Mouse (Mus musculus): ENCODE measurements around the gene Nemp1. TPM values are rescaled to one million over a fixed set of nuclear protein-coding genes. Genes with fewer than 3 reads are reported as not detected.
A peak's percentile ranks its signal among the peaks of the same experiment; 100 is the strongest.

Nemp1 gene
- 4.8 and 5.8 TPM in 2 replicates for polyA plus RNA-seq (2015; fragmentation: Nextera tagmentation; extraction: Ambion mirVana)

DNA sequence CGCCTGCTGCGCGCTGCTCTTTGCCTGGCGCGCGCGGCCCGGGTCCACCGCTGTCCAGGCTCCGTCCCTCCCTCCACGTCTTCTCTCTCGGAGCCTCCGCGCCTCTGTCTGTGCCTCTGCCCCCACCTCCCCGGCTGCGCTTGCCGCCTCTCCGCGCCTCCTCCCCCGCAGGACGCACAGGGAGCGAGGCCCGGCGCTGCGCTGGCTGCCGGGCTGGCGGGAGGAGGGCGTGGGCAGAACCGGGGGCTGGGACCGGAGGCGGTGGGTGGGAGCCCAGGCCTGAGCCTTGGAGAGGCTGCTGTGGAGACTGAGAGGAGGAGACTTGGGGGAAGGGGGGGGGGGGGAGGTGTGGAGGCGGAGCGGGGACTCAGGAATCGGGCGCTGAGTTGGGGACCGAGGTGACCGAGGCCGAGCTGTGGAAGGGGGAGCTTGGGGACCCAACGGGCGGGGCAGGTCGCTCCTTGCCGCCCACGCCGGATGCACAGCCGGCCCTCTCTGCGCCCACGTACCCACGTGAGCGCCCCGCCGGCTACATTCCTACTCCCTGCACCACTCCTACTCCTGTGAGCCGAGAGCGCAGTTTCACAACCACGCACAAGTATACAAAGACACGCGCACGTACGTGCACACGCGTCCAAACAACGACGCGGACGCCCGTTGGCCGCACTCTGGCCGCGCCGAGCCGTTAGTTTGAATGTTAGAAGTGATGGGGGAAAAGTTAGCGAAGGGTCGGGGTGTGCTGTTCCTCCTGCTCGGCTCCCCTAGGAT, at the start of gene Nemp1:
TSS of gene Nemp1 (plus strand) at position 401 of the 768 bp plus-strand sequence.
- Histone ChIP-seq H3K4me1 (peaks cover 59% of the 10 kb centered on the region), H3K27me3 (peaks cover 50% of the 10 kb centered on the region), H3K27ac (replicated peaks) (peak within 1 kb of the TSS; percentile 76), H3K9me3 (no peaks in the 10 kb centered on the region), H3K36me3 (no peaks in the 10 kb centered on the region), H3K4me2 (replicated peaks) (peak within 1 kb of the TSS; percentile 88), H3K9ac (replicated peaks) (peak within 1 kb of the TSS; percentile 63), H3K4me3 (peak within 1 kb of the TSS; percentile 64)
- peak; percentile 63 for ATAC-seq (replicated peaks)
- under 1% methylated on average over 68 of the region's 73 CpGs for WGBS

GRCm38 (mm10) chr10:127617294-127617693, 49.4 kb upstream of the Nemp1 start:
- Histone ChIP-seq H3K27ac (replicated peaks) (no peak overlapping the region), H3K27me3 (no peaks in the 10 kb centered on the region), H3K4me2 (replicated peaks) (peak overlapping the region; percentile 11; the same call in 1 of the 2 replicates), H3K36me3 (peaks cover 9% of the 10 kb centered on the region; the same call in 1 of the 2 replicates), H3K9ac (replicated peaks) (no peak overlapping the region), H3K4me3 (no peak overlapping the region), H3K4me1 (peaks cover 71% of the 10 kb centered on the region), H3K9me3 (no peaks in the 10 kb centered on the region)
- WGBS: 70% methylated on average over 4 of the region's 4 CpGs
- no peak for ATAC-seq (replicated peaks)

- H3K9ac ChIP-seq (replicated peaks): no peak overlapping the region
- no peaks in the 10 kb centered on the region for H3K27me3 ChIP-seq
- peaks cover 72% of the 10 kb centered on the region for H3K4me1 ChIP-seq
- no peaks in the 10 kb centered on the region for H3K9me3 ChIP-seq
- no peak overlapping the region for H3K27ac ChIP-seq (replicated peaks)
- WGBS: 56% methylated on average over 6 of the region's 6 CpGs
- H3K36me3 ChIP-seq: peaks cover under 1% of the 10 kb centered on the region; the same call in 1 of the 2 replicates
- no peak for ATAC-seq (replicated peaks)
- peak overlapping the region; percentile 8 for H3K4me3 ChIP-seq
- H3K4me2 ChIP-seq (replicated peaks): peak overlapping the region; percentile 32
Measured at GRCm38 (mm10) chr10:127618173-127618572, 48.5 kb upstream of the Nemp1 start.

DNA sequence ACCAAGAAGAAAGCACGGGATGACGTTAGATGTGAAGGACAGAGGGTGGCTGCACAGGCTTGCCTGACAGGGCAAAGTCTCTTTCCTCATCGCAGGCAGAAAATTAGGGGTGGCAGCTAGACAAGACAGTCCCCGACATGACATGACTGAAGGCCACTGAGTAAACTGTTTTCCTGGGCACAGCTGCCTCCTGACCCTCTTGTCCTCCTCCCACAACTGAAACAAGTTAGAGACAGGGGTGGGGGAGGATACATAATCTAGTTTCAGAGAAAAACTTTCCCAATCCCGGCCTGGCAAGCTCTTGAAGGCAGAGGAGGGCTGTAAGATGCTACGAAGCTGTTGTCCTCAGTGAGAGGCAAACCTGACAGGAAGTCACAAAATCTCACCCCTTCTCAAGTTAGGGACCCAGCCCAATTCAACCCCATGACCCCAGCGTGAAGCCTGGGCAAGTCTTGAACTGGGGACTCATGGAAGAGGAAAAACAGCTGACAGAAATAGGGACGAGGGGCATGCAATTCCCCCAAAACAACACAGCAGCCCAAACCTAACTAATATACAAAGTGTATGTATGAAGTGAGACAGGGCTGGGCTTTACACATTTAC, 47.5 kb upstream of the Nemp1 start:
- Histone ChIP-seq H3K9me3 (no peaks in the 10 kb centered on the region), H3K4me1 (peaks cover 67% of the 10 kb centered on the region), H3K9ac (replicated peaks) (peak overlapping the region; percentile 94), H3K36me3 (no peaks in the 10 kb centered on the region), H3K4me3 (peak overlapping the region; percentile 73), H3K27me3 (no peaks in the 10 kb centered on the region), H3K4me2 (replicated peaks) (peak overlapping the region; percentile 94), H3K27ac (replicated peaks) (peak overlapping the region; percentile 93)
- WGBS: 34% methylated on average over 8 of the region's 8 CpGs
- ATAC-seq (replicated peaks): no peak

DNA sequence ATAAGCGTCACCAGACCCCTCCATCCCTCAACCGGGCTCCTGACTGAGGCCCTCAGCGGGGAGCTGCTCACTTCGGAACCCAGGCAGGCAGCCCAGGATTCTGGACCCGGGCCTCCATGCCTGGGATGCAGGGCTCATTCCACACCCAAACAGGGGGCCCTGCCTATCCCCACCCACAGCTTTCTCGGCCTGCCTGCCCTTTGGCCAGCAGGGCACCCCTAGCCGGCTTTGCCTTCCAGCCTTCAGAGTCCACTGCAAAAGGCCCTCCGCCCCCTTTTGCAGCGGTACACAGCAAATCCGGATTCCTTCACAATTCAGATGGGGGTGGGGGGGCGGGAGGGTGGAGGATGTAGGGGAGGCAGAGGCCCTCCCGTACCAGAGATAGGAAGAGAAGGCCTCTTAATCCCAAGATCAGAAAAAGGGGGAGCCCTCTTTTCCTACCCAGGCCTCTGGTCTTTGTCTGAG, 46.7 kb upstream of the Nemp1 start:
- under 1% methylated on average over 11 of the region's 12 CpGs for WGBS
- Histone ChIP-seq H3K4me3 (peak overlapping the region; percentile 73), H3K4me1 (peaks cover 59% of the 10 kb centered on the region), H3K27ac (replicated peaks) (peak overlapping the region; percentile 93), H3K27me3 (no peaks in the 10 kb centered on the region), H3K4me2 (replicated peaks) (peak overlapping the region; percentile 94), H3K9me3 (no peaks in the 10 kb centered on the region), H3K9ac (replicated peaks) (peak overlapping the region; percentile 94), H3K36me3 (no peaks in the 10 kb centered on the region)
- ATAC-seq (replicated peaks): peak; percentile 14; the same call in 1 of the 2 replicates

DNA sequence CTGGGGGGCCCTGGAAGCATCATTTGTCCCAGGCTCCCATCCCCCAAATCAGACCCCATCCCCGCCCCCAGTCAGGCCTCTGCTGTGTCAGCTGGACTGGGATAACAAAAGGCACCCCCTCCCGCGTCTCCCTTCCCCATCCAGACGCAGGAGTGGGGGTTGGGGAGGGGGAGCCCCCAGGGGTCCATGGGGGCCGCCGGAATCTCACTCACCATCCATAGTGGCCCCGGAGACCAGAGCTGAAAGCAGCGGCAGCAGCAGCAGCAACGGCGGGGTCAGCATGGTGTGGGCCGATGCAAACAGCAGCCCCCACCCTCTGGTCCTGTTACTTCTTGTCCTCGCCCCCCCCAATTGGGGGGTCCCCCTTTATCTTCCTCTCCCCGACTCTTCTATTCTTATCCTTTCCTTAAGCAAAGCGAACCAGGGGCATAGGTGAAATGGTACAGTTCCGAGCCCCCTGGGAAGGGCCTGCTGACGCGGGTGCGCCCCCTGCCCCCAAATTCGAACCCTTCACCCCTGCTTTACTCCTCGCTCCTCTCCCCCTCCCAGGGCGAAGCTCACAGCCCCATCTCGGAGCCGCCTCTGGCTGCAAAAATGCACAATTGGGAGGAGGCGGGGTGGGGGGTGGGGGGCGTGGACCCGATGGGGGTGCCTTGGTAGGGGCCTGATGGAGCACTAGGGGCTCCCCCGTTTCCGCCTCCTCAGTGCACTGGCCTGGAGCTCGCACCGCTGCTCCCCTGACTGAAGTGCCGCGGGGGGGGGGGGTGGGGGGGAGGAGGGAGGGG, 46.1 kb upstream of the Nemp1 start, which contains the start of gene Lrp1:
TSS of gene Lrp1 (minus strand) at position 743 of the 785 bp plus-strand sequence.
- Histone ChIP-seq H3K36me3 (no peaks in the 10 kb centered on the region), H3K4me1 (peaks cover 53% of the 10 kb centered on the region), H3K9ac (replicated peaks) (peak within 1 kb of the TSS; percentile 94), H3K4me3 (peak within 1 kb of the TSS; percentile 73), H3K9me3 (no peaks in the 10 kb centered on the region), H3K27me3 (no peaks in the 10 kb centered on the region), H3K4me2 (replicated peaks) (peak within 1 kb of the TSS; percentile 94), H3K27ac (replicated peaks) (peak within 1 kb of the TSS; percentile 93)
- under 1% methylated on average over 21 of the region's 32 CpGs for WGBS
- peak; percentile 80 for ATAC-seq (replicated peaks)

DNA sequence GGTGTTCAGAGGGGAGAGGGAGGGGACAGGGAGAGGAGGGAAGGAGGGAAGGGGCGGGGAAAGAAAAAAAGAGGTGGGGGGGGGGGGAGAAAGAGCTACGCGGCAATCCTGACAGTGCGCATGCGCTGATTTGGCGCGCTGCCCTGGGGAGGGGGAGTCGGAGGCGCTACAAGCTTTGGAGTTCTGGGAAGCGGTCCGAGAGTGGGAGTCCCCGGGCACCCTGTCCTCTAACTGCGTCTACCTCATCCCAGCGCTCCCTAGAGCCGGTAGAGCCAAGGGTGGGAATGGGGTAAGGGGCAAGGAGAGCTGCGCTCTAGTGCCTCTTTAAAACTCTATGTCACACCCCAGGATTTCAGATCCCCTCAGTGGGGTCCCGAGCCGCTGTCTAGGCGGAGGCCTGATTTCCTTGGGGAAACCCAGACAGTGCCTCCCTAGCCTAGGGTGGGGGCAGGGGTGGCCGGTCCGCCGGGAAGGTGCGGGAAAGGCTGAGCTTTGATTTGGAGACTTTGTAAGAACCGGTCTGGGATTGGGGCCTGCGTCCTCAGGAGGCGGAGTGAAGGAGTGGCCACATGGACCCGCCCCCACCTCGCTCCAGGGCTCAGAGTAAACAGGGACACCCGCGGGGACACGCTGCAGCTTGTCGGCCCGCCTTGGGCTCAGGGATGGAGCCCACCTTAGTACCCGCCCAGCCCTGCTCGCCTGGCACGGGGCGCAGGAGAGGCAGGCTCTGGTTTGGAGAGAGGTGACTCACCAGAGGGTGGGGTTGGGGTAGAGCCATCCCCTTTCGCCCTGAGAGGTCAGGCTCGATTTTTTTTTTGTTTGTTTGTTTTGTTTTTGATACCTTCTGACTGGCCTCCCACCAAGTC, 45.3 kb upstream of the Nemp1 start:
- Histone ChIP-seq H3K9ac (replicated peaks) (peak overlapping the region; percentile 68), H3K4me3 (peak overlapping the region; percentile 73), H3K27ac (replicated peaks) (peak overlapping the region; percentile 93), H3K36me3 (no peaks in the 10 kb centered on the region), H3K4me1 (peaks cover 45% of the 10 kb centered on the region), H3K27me3 (no peaks in the 10 kb centered on the region), H3K4me2 (replicated peaks) (peak overlapping the region; percentile 94), H3K9me3 (no peaks in the 10 kb centered on the region)
- WGBS: under 1% methylated on average over 30 of the region's 39 CpGs
- peak; percentile 87 for ATAC-seq (replicated peaks)

GRCm38 (mm10) chr10:127622057-127622392, 44.7 kb upstream of the Nemp1 start:
- peaks cover 39% of the 10 kb centered on the region for H3K4me1 ChIP-seq
- H3K9ac ChIP-seq (replicated peaks): peak overlapping the region; percentile 68
- no peak; the same call in 1 of the 2 replicates for ATAC-seq (replicated peaks)
- H3K4me3 ChIP-seq: peak overlapping the region; percentile 73
- H3K9me3 ChIP-seq: no peaks in the 10 kb centered on the region
- no peaks in the 10 kb centered on the region for H3K36me3 ChIP-seq
- H3K27me3 ChIP-seq: no peaks in the 10 kb centered on the region
- peak overlapping the region; percentile 94 for H3K4me2 ChIP-seq (replicated peaks)
- under 1% methylated on average over 13 of the region's 13 CpGs for WGBS
- H3K27ac ChIP-seq (replicated peaks): peak overlapping the region; percentile 93

- H3K27ac ChIP-seq (replicated peaks): no peak overlapping the region
- H3K9ac ChIP-seq (replicated peaks): no peak overlapping the region
- WGBS: 66% methylated on average over 4 of the region's 4 CpGs
- H3K36me3 ChIP-seq: no peaks in the 10 kb centered on the region
- H3K27me3 ChIP-seq: no peaks in the 10 kb centered on the region
- no peak overlapping the region for H3K4me3 ChIP-seq
- no peaks in the 10 kb centered on the region for H3K9me3 ChIP-seq
- no peak overlapping the region for H3K4me2 ChIP-seq (replicated peaks)
- peaks cover 32% of the 10 kb centered on the region for H3K4me1 ChIP-seq
- ATAC-seq (replicated peaks): no peak
Measured at GRCm38 (mm10) chr10:127622661-127623060, 44.0 kb upstream of the Nemp1 start.

GRCm38 (mm10) chr10:127623439-127624216, 43.1 kb upstream of the Nemp1 start:
- Histone ChIP-seq H3K27me3 (no peaks in the 10 kb centered on the region), H3K4me1 (peaks cover 23% of the 10 kb centered on the region), H3K4me2 (replicated peaks) (no peak overlapping the region), H3K9me3 (no peaks in the 10 kb centered on the region), H3K4me3 (no peak overlapping the region), H3K9ac (replicated peaks) (no peak overlapping the region), H3K27ac (replicated peaks) (no peak overlapping the region), H3K36me3 (no peaks in the 10 kb centered on the region)
- 88% methylated on average over 6 of the region's 6 CpGs for WGBS
- no peak for ATAC-seq (replicated peaks)

Measured in forebrain, embryonic 15.5 days (tissue).